Comparison of ENCODE assay signal across 8 mouse cellular contexts in the genomic region with DNA sequence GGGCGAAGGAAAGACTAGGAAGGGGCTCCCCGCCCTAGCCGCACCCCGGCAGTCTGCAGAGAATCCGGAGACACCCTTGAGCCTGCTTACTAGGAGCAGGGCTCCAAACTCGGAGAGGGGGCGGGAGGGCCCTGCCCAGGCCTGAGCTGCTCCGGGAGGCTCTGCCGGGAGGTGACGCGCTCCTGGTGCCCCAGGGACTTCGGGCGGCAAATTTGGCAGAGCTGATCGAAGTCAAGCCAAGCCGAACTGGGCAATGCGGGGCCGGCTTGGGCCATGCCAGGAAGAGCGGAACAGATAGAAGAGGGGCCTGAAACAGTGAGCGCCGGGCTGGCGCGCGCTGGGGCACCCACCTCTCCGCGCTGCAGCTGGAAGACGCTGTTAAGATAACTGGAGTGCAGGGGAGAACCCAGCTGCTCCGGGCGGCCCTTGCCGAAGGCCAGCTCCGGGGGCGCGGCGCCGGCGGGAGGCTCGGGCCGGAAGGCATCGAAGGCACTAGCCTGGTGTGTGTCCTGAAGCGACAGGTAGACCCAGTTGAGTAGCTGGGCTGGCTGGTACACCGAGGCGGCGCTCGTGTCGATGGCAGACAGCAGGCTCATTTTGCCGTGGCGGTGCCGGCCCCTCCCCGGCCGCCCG. TPM values are rescaled to one million over a fixed set of nuclear protein-coding genes. Genes with fewer than 3 reads are reported as not detected.
A peak's percentile ranks its signal among the peaks of the same experiment; 100 is the strongest.
DNase-seq lines count a peak whose midpoint lies in the region; ATAC-seq and TF ChIP-seq lines count a peak whose summit lies in the region.

No protein-coding gene starts in this region.

- peak overlapping the region; percentile 58 for H3K27ac ChIP-seq in spleen, adult 2 months (ENCODE audit: insufficient read depth, low read length)
- H3K27ac ChIP-seq in intestine, embryonic 15.5 days: peak overlapping the region; percentile 90
- H3K27ac ChIP-seq in lung, embryonic 15.5 days: peak overlapping the region; percentile 87

- no peak for TF ChIP-seq POLR2A in spleen, adult 2 months (IDR thresholded peaks at IDR 0.05; ENCODE audit: low read depth, low read length)
- TF ChIP-seq POLR2A in brain, embryonic 14.5 days (IDR thresholded peaks at IDR 0.05; ENCODE audit: borderline replicate concordance, extremely low read depth, insufficient read depth, insufficient read length, poor library complexity, severe bottlenecking): no peak

- intact Hi-C loops in gastrocnemius, postnatal 36 days (cut with DNase I): no loop called here

- H3K36me3 ChIP-seq in spleen, adult 2 months (ENCODE audit: control insufficient read depth, insufficient read depth, low read length): no peaks in the 10 kb centered on the region
- no peaks in the 10 kb centered on the region for H3K36me3 ChIP-seq in intestine, embryonic 15.5 days
- H3K36me3 ChIP-seq in lung, embryonic 15.5 days: no peaks in the 10 kb centered on the region

- WGBS in spleen, adult 2 months: under 1% methylated on average over 46 of the region's 50 CpGs
- WGBS in intestine, embryonic 15.5 days: 1% methylated on average over 47 of the region's 50 CpGs
- WGBS in lung, embryonic 15.5 days: under 1% methylated on average over 45 of the region's 50 CpGs

- peak overlapping the region; percentile 83 for H3K4me3 ChIP-seq in spleen, adult 2 months (ENCODE audit: extremely low read depth, insufficient read depth, insufficient read length)
- peak overlapping the region; percentile 80 for H3K4me3 ChIP-seq in intestine, embryonic 15.5 days (replicated peaks)
- peak overlapping the region; percentile 71 for H3K4me3 ChIP-seq in lung, embryonic 15.5 days

- H3K4me1 ChIP-seq in spleen, adult 2 months (ENCODE audit: control insufficient read depth, insufficient read depth, insufficient read length): peaks cover 21% of the 10 kb centered on the region; the same call in 1 of the 2 replicates
- peaks cover 31% of the 10 kb centered on the region for H3K4me1 ChIP-seq in intestine, embryonic 15.5 days (replicated peaks)
- H3K4me1 ChIP-seq in lung, embryonic 15.5 days: peaks cover 44% of the 10 kb centered on the region

- ATAC-seq in intestine, embryonic 15.5 days: peak; percentile 63
- ATAC-seq in lung, embryonic 15.5 days (ENCODE audit: borderline replicate concordance, extremely low read depth, low FRiP score, low TSS enrichment): peak; percentile 45

- peak overlapping the region; percentile 79 for H3K9ac ChIP-seq in intestine, embryonic 15.5 days
- peak overlapping the region; percentile 83 for H3K9ac ChIP-seq in lung, embryonic 15.5 days

- no peak for TF ChIP-seq CTCF in spleen, adult 2 months (IDR thresholded peaks at IDR 0.05; ENCODE audit: extremely low read depth, insufficient read depth, insufficient read length, insufficient replicate concordance)
- no peak for TF ChIP-seq CTCF in brain, embryonic 14.5 days (IDR thresholded peaks at IDR 0.05; ENCODE audit: borderline replicate concordance, extremely low read depth, insufficient read depth, insufficient read length)

- H3K27me3 ChIP-seq in spleen, adult 2 months (ENCODE audit: control insufficient read depth, insufficient read depth, low read length): no peaks in the 10 kb centered on the region; the same call in 1 of the 2 replicates
- no peaks in the 10 kb centered on the region for H3K27me3 ChIP-seq in intestine, embryonic 15.5 days (replicated peaks)
- no peaks in the 10 kb centered on the region for H3K27me3 ChIP-seq in lung, embryonic 15.5 days

- DNase-seq in spleen, adult 2 months (ENCODE audit: low read depth in 1 of 2, low spot score in 2 of 2): peak in 1 of 2 experiments; percentile 33
- no peak for DNase-seq in spleen, adult 12 weeks (ENCODE audit: low spot score)
- DNase-seq in brain, embryonic 14.5 days (ENCODE audit: low read depth): peak; percentile 52
- DNase-seq in gastrocnemius, postnatal 36 days: peak; percentile 50 to 65
- DNase-seq in skeletal muscle tissue, adult 2 months (ENCODE audit: low read depth, low spot score): peak; percentile 73
- no peak for DNase-seq in right cerebral cortex, postnatal 14 days

- peak overlapping the region; percentile 95 for H3K4me2 ChIP-seq in intestine, embryonic 15.5 days (replicated peaks)
- peak overlapping the region; percentile 91 for H3K4me2 ChIP-seq in lung, embryonic 15.5 days

- H3K9me3 ChIP-seq in intestine, embryonic 15.5 days: no peaks in the 10 kb centered on the region
- H3K9me3 ChIP-seq in lung, embryonic 15.5 days: no peaks in the 10 kb centered on the region

RNA-seq across cellular contexts. Expression of gene Zcchc24, which starts 0.5 kb away (rescaled TPM):
- 14.9 and 17.4 TPM in 2 replicates for polyA plus RNA-seq in spleen, adult 2 months (2012; rRNA removed)
- 14.8 and 19.6 TPM in 2 replicates for polyA plus RNA-seq in brain, embryonic 14.5 days (2012; rRNA removed)
- total RNA-seq in gastrocnemius, postnatal 36 days (2021): 10 to 100 TPM; 38.4 to 49.4 TPM
- 20.6 and 21.0 TPM in 2 replicates for polyA plus RNA-seq in intestine, embryonic 15.5 days (2015; fragmentation: Nextera tagmentation; extraction: Ambion mirVana)
- polyA plus RNA-seq in lung, embryonic 15.5 days (2015; fragmentation: Nextera tagmentation; extraction: Ambion mirVana): 21.4 and 22.4 TPM in 2 replicates

Comparison
In these comparisons a context has a peak if more than half of its experiments do, and no peak if none do; other contexts are left out.
1. DNase-seq: peak in brain, embryonic 14.5 days (single experiment), gastrocnemius, postnatal 36 days (2 of 2) and skeletal muscle tissue, adult 2 months (single experiment); none in spleen, adult 12 weeks (single experiment) and right cerebral cortex, postnatal 14 days (single experiment).
2. Peak in every context shown above with its lines, with median percentiles within 50 percentile points of each other: H3K27ac ChIP-seq and H3K4me3 ChIP-seq.